Mouse (Mus musculus): ENCODE measurements around the gene Chil3. TPM values are rescaled to one million over a fixed set of nuclear protein-coding genes. Genes with fewer than 3 reads are reported as not detected.

Gene Chil3
- 25.1 TPM for polyA plus RNA-seq (2014; fragmentation: Illumina TruSeq; extraction: RNeasy Lipid Tissue Mini Kit (QIAGEN cat#74804); ENCODE audit: low read depth, low replicate concordance)

GRCm38 (mm10) chr3:106167464-106167863, at the start of gene Chil3:
Chil3 (minus strand) TSS chr3:106167564.

GRCm38 (mm10) chr3:106112929-106113328, 54.4 kb downstream of the Chil3 start, which contains the start of gene Chia1:
Chia1 (plus strand) TSS chr3:106113229.

Other genes starting within 250 kb of the Chil3 start
- 1.7 TPM for gene I830077J02Rik, start 234.9 kb downstream of the Chil3 start, polyA plus RNA-seq (2014; fragmentation: Illumina TruSeq; extraction: RNeasy Lipid Tissue Mini Kit (QIAGEN cat#74804); ENCODE audit: low read depth, low replicate concordance)
- gene Wdr77, start 208.2 kb downstream of the Chil3 start, polyA plus RNA-seq (2014; fragmentation: Illumina TruSeq; extraction: RNeasy Lipid Tissue Mini Kit (QIAGEN cat#74804); ENCODE audit: low read depth, low replicate concordance), result 68.3 TPM
- gene Atp5f1, start 207.5 kb downstream of the Chil3 start, polyA plus RNA-seq (2014; fragmentation: Illumina TruSeq; extraction: RNeasy Lipid Tissue Mini Kit (QIAGEN cat#74804); ENCODE audit: low read depth, low replicate concordance), result 1,327 TPM
- gene Ovgp1, start 193.9 kb downstream of the Chil3 start, polyA plus RNA-seq (2014; fragmentation: Illumina TruSeq; extraction: RNeasy Lipid Tissue Mini Kit (QIAGEN cat#74804); ENCODE audit: low read depth, low replicate concordance), result 2.6 TPM
- gene Pifo, start 152.9 kb downstream of the Chil3 start, polyA plus RNA-seq (2014; fragmentation: Illumina TruSeq; extraction: RNeasy Lipid Tissue Mini Kit (QIAGEN cat#74804); ENCODE audit: low read depth, low replicate concordance), result not detected
- gene Chil5, start 134.8 kb downstream of the Chil3 start, polyA plus RNA-seq (2014; fragmentation: Illumina TruSeq; extraction: RNeasy Lipid Tissue Mini Kit (QIAGEN cat#74804); ENCODE audit: low read depth, low replicate concordance), result not detected
- gene Chia1, start 54.3 kb downstream of the Chil3 start, polyA plus RNA-seq (2014; fragmentation: Illumina TruSeq; extraction: RNeasy Lipid Tissue Mini Kit (QIAGEN cat#74804); ENCODE audit: low read depth, low replicate concordance), result not detected
- not detected for gene Chil4, start 51.9 kb upstream of the Chil3 start, polyA plus RNA-seq (2014; fragmentation: Illumina TruSeq; extraction: RNeasy Lipid Tissue Mini Kit (QIAGEN cat#74804); ENCODE audit: low read depth, low replicate concordance)
- gene Chil6, start 238.6 kb upstream of the Chil3 start, polyA plus RNA-seq (2014; fragmentation: Illumina TruSeq; extraction: RNeasy Lipid Tissue Mini Kit (QIAGEN cat#74804); ENCODE audit: low read depth, low replicate concordance), result not detected

Data from adrenal gland, adult 10 weeks (tissue).